Mouse (Mus musculus) frontal cortex, adult (tissue): ENCODE measurements around the gene Ooep.

ENCODE experiments used
- ATAC-seq: cut with Nextera tagmentation; 2 replicates; pipeline ENCODE4 v1.9.2; 2017; ENCODE audit warnings: mild to moderate bottlenecking, moderate library complexity, mixed read lengths; ENCODE audit not compliant: low TSS enrichment

The Ooep gene

GRCm38 (mm10) chr9:78378113-78378785 lies at the start of gene Ooep:
TSS of gene Ooep (minus strand) at chr9:78378725.
- ATAC-seq: peak; percentile 78

GRCm38 (mm10) chr9:78428185-78428584 lies 49.7 kb upstream of the Ooep start:
- no peak for ATAC-seq

- peak; percentile 55 for ATAC-seq
These were observed 48.8 kb upstream of the Ooep start for GRCm38 (mm10) chr9:78427362-78427781.

- no peak for ATAC-seq
These were observed 23.1 kb upstream of the Ooep start for GRCm38 (mm10) chr9:78401596-78401995.

- ATAC-seq: no peak
These were observed 22.0 kb upstream of the Ooep start for GRCm38 (mm10) chr9:78400570-78400969.

GRCm38 (mm10) chr9:78396517-78396916 lies 18.0 kb upstream of the Ooep start:
- ATAC-seq: no peak

GRCm38 (mm10) chr9:78395630-78396351 lies 17.3 kb upstream of the Ooep start, which contains the start of gene Ddx43:
TSS of gene Ddx43 (plus strand) at chr9:78395777.
- ATAC-seq: peak; percentile 83

GRCm38 (mm10) chr9:78395244-78395629 lies 16.7 kb upstream of the Ooep start:
- ATAC-seq: no peak

GRCm38 (mm10) chr9:78394602-78395001 lies 16.1 kb upstream of the Ooep start:
- ATAC-seq: peak; percentile 78

GRCm38 (mm10) chr9:78393741-78394140 lies 15.2 kb upstream of the Ooep start:
- ATAC-seq: no peak

GRCm38 (mm10) chr9:78389981-78390380 lies 11.5 kb upstream of the Ooep start:
- no peak for ATAC-seq

- no peak for ATAC-seq
These were observed 8.4 kb upstream of the Ooep start for GRCm38 (mm10) chr9:78386947-78387346.

GRCm38 (mm10) chr9:78385893-78386292 lies 7.4 kb upstream of the Ooep start:
- no peak for ATAC-seq

GRCm38 (mm10) chr9:78377546-78377945 lies 979 bp downstream of the Ooep start:
- ATAC-seq: no peak

GRCm38 (mm10) chr9:78375486-78375885 lies 3.0 kb downstream of the Ooep start:
- no peak for ATAC-seq

GRCm38 (mm10) chr9:78374885-78375389 lies 3.6 kb downstream of the Ooep start:
- no peak for ATAC-seq

GRCm38 (mm10) chr9:78374397-78374796 lies 4.1 kb downstream of the Ooep start:
- ATAC-seq: no peak

GRCm38 (mm10) chr9:78372827-78373504 lies 5.6 kb downstream of the Ooep start:
- no peak for ATAC-seq

- no peak for ATAC-seq
These were observed 7.1 kb downstream of the Ooep start for GRCm38 (mm10) chr9:78371441-78371840.

GRCm38 (mm10) chr9:78369786-78370185 lies 8.7 kb downstream of the Ooep start:
- no peak for ATAC-seq

GRCm38 (mm10) chr9:78369349-78369748 lies 9.2 kb downstream of the Ooep start:
- ATAC-seq: no peak

GRCm38 (mm10) chr9:78368671-78369293 lies 9.7 kb downstream of the Ooep start:
- ATAC-seq: no peak
